27 mouse cellular contexts compared by ENCODE assay signal in genomic region chr8:111587545-111588094, GRCm38 (mm10). TPM values are rescaled to one million over a fixed set of nuclear protein-coding genes. Genes with fewer than 3 reads are reported as not detected.
DNase-seq lines count a peak whose midpoint lies in the region; ATAC-seq and TF ChIP-seq lines count a peak whose summit lies in the region.
"Had no signal": no experiment of that assay in that cellular context is flagged by ENCODE, and none has a peak within 500 bp of the region (broad histone marks: within the 10 kb centered on the region; RNA-seq: fewer than 3 reads in every experiment).

No protein-coding gene starts in this region.

- no peaks in the 10 kb centered on the region for H3K27me3 ChIP-seq in liver, embryonic 12.5 days (replicated peaks)
- no peaks in the 10 kb centered on the region for H3K27me3 ChIP-seq in liver, postnatal 0 days (ENCODE audit: insufficient read depth, low read length)
- no peaks in the 10 kb centered on the region for H3K27me3 ChIP-seq in kidney, embryonic 14.5 days (ENCODE audit: control insufficient read depth, insufficient read depth, low read length)
- H3K27me3 ChIP-seq: hindbrain, embryonic 13.5 days; kidney, embryonic 15.5 days; midbrain, embryonic 12.5 days; stomach, embryonic 15.5 days had no signal

- H3K4me3 ChIP-seq in liver, embryonic 12.5 days, result no peak overlapping the region
- no peak overlapping the region for H3K4me3 ChIP-seq in liver, postnatal 0 days (ENCODE audit: low read depth, low read length)
- no peak overlapping the region for H3K4me3 ChIP-seq in kidney, embryonic 14.5 days (ENCODE audit: low read length)
- H3K4me3 ChIP-seq: gastrocnemius, adult 2 months; hindbrain, embryonic 13.5 days; kidney, embryonic 15.5 days; midbrain, embryonic 12.5 days; stomach, embryonic 15.5 days had no signal

- peak overlapping the region; percentile 63 for H3K27ac ChIP-seq in liver, embryonic 12.5 days
- 0 out of 2 replicates have a peak overlapping the region, but pooled peaks have one; percentile 11 for H3K27ac ChIP-seq in liver, postnatal 0 days (ENCODE audit: low read depth)
- no peak overlapping the region for H3K27ac ChIP-seq in kidney, embryonic 14.5 days (ENCODE audit: low read depth, low read length)
- H3K27ac ChIP-seq: gastrocnemius, adult 2 months; hindbrain, embryonic 13.5 days; kidney, embryonic 15.5 days; midbrain, embryonic 12.5 days; stomach, embryonic 15.5 days had no signal

- H3K36me3 ChIP-seq in liver, embryonic 12.5 days, result no peaks in the 10 kb centered on the region
- H3K36me3 ChIP-seq in liver, postnatal 0 days (replicated peaks; ENCODE audit: insufficient read depth, low read length), result no peaks in the 10 kb centered on the region
- no peaks in the 10 kb centered on the region for H3K36me3 ChIP-seq in kidney, embryonic 14.5 days (ENCODE audit: control insufficient read depth, insufficient read depth, low read length)
- H3K36me3 ChIP-seq: hindbrain, embryonic 13.5 days; kidney, embryonic 15.5 days; midbrain, embryonic 12.5 days; stomach, embryonic 15.5 days had no signal

- TF ChIP-seq CTCF in liver, postnatal 0 days (IDR thresholded peaks at IDR 0.05; ENCODE audit: low read depth), result no peak

- peak; percentile 86 for TF ChIP-seq EP300 in liver, postnatal 0 days (IDR thresholded peaks at IDR 0.05; ENCODE audit: low read depth)

- peak; percentile 51 for DNase-seq in c-Kit-positive CD71-positive TER-119-positive erythroid progenitor cells, embryonic 14.5 days (ENCODE audit: low spot score)
- no peak for DNase-seq in liver, postnatal 0 days
- DNase-seq in frontal cortex, postnatal 25 days (ENCODE audit: low spot score in 2 of 2), result no peak
- no peak for DNase-seq in spleen, postnatal 36 days (ENCODE audit: low spot score in 2 of 2)
- no peak for DNase-seq in adrenal gland, postnatal 36 days
- DNase-seq: adrenal gland, postnatal 14 days; cerebellum, adult 2 months; cerebellum, postnatal 14 days; gastrocnemius, adult 2 months; gastrocnemius, postnatal 36 days; heart, adult 18-20 months; heart, postnatal 4 days; kidney, postnatal 4 days; layer of hippocampus, postnatal 36 days; left cerebral cortex, postnatal 4 days; lung, embryonic 14.5 days; lung, postnatal 14 days had no signal

- ATAC-seq in liver, embryonic 12.5 days, result peak; percentile 80
- ATAC-seq in liver, postnatal 0 days, result peak; percentile 36; the same call in 1 of the 2 replicates
- no peak for ATAC-seq in kidney, embryonic 14.5 days (ENCODE audit: low FRiP score, low TSS enrichment)
- ATAC-seq: forebrain, embryonic 14.5 days; intestine, postnatal 0 days had no signal

- H3K4me2 ChIP-seq in liver, embryonic 12.5 days, result peak overlapping the region; percentile 22; the same call in 1 of the 2 replicates
- H3K4me2 ChIP-seq in liver, postnatal 0 days (ENCODE audit: low read depth, low read length), result no peak overlapping the region
- H3K4me2 ChIP-seq in kidney, embryonic 14.5 days (replicated peaks; ENCODE audit: low read depth, low read length), result no peak overlapping the region
- H3K4me2 ChIP-seq: heart, embryonic 11.5 days; hindbrain, embryonic 13.5 days; kidney, embryonic 15.5 days; lung, embryonic 14.5 days; midbrain, embryonic 12.5 days; stomach, embryonic 15.5 days had no signal

- H3K4me1 ChIP-seq in liver, embryonic 12.5 days, result peaks cover 61% of the 10 kb centered on the region
- no peaks in the 10 kb centered on the region; the same call in 1 of the 2 replicates for H3K4me1 ChIP-seq in liver, postnatal 0 days (ENCODE audit: insufficient read depth)
- H3K4me1 ChIP-seq in kidney, embryonic 14.5 days (ENCODE audit: control insufficient read depth, insufficient read depth, low read length), result no peaks in the 10 kb centered on the region
- H3K4me1 ChIP-seq: stomach, embryonic 15.5 days had no signal

- no peaks in the 10 kb centered on the region for H3K9me3 ChIP-seq in liver, embryonic 12.5 days (replicated peaks)
- no peaks in the 10 kb centered on the region for H3K9me3 ChIP-seq in liver, postnatal 0 days (ENCODE audit: low read length)
- no peaks in the 10 kb centered on the region for H3K9me3 ChIP-seq in kidney, embryonic 14.5 days (ENCODE audit: control insufficient read depth, low read length)
- H3K9me3 ChIP-seq: hindbrain, embryonic 13.5 days; kidney, embryonic 15.5 days; midbrain, embryonic 12.5 days; stomach, embryonic 15.5 days had no signal

- no peak overlapping the region for H3K9ac ChIP-seq in liver, embryonic 12.5 days
- H3K9ac ChIP-seq in liver, postnatal 0 days (replicated peaks), result no peak overlapping the region
- H3K9ac ChIP-seq in kidney, embryonic 14.5 days (ENCODE audit: low read depth, low read length), result no peak overlapping the region
- H3K9ac ChIP-seq: hindbrain, embryonic 13.5 days; kidney, embryonic 15.5 days; lung, embryonic 14.5 days; midbrain, embryonic 12.5 days; stomach, embryonic 15.5 days had no signal

- WGBS in liver, embryonic 12.5 days (ENCODE audit: insufficient replicate concordance), result 23% methylated on average over 1 of the region's 1 CpGs
- WGBS in liver, postnatal 0 days (ENCODE audit: insufficient replicate concordance), result 44% methylated on average over 1 of the region's 1 CpGs
- 87% methylated on average over 1 of the region's 1 CpGs for WGBS in kidney, embryonic 14.5 days

RNA-seq across cellular contexts. Expression of gene Ldhd, which starts 42.6 kb away (rescaled TPM):
- polyA plus RNA-seq in liver, embryonic 12.5 days (2016; fragmentation: Nextera tagmentation; extraction: Ambion mirVana), result 0.11 and 0.12 TPM in 2 replicates
- polyA plus RNA-seq in liver, postnatal 0 days (2015; fragmentation: Nextera tagmentation; extraction: Ambion mirVana), result 0.85 and 1.1 TPM in 2 replicates
- 10 to 100 TPM; 50.1 to 74.8 TPM for total RNA-seq in adrenal gland, postnatal 36 days (2021)
- polyA plus RNA-seq in kidney, embryonic 14.5 days (2014; fragmentation: Nextera tagmentation; extraction: Ambion mirVana), result 0.53 and 0.99 TPM in 2 replicates
- polyA plus RNA-seq: embryonic facial prominence, embryonic 11.5 days had no signal

RNA-seq across cellular contexts. Expression of gene Znrf1, which starts 51.7 kb away (rescaled TPM):
- polyA plus RNA-seq in liver, embryonic 12.5 days (2016; fragmentation: Nextera tagmentation; extraction: Ambion mirVana), result 17.3 and 18.3 TPM in 2 replicates
- 6.3 and 7.2 TPM in 2 replicates for polyA plus RNA-seq in liver, postnatal 0 days (2015; fragmentation: Nextera tagmentation; extraction: Ambion mirVana)
- total RNA-seq in adrenal gland, postnatal 36 days (2021), result 10 to 100 TPM; 38.1 to 40.6 TPM
- polyA plus RNA-seq in kidney, embryonic 14.5 days (2014; fragmentation: Nextera tagmentation; extraction: Ambion mirVana), result 28.1 and 37.4 TPM in 2 replicates

RNA-seq across cellular contexts. Expression of gene Zfp1, which starts 55.6 kb away (rescaled TPM):
- 7.4 and 8.4 TPM in 2 replicates for polyA plus RNA-seq in liver, embryonic 12.5 days (2016; fragmentation: Nextera tagmentation; extraction: Ambion mirVana)
- 3.8 and 4.0 TPM in 2 replicates for polyA plus RNA-seq in liver, postnatal 0 days (2015; fragmentation: Nextera tagmentation; extraction: Ambion mirVana)
- 1 to 10 TPM; 7.2 to 8.7 TPM for total RNA-seq in adrenal gland, postnatal 36 days (2021)
- 23.3 and 24.8 TPM in 2 replicates for polyA plus RNA-seq in kidney, embryonic 14.5 days (2014; fragmentation: Nextera tagmentation; extraction: Ambion mirVana)
